Mouse (Mus musculus): ENCODE results near the gene Rai1.

- TF ChIP-seq POLR2A (IDR thresholded peaks at IDR 0.05; ENCODE audit: control insufficient read depth in 1 of 2, insufficient read depth in 1 of 2, low read depth in 1 of 2, low read length in 2 of 2, poor library complexity in 1 of 2) (no peak; a peak in 1 of 4 replicates), ZC3H11A (IDR thresholded peaks at IDR 0.05; ENCODE audit: low read depth, low read length) (no peak), ZNF384 (IDR thresholded peaks at IDR 0.05; ENCODE audit: low read depth, low read length) (peak; percentile 86), GATA1 (IDR thresholded peaks at IDR 0.05; ENCODE audit: low read depth, low read length) (0 out of 2 replicates have a peak, but pooled peaks have one; percentile 8), CTCF (IDR thresholded peaks at IDR 0.05 in 2 of 3, conservative IDR thresholded peaks at IDR 0.05 in 1 of 3; ENCODE audit: control insufficient read depth in 1 of 3, insufficient read depth in 1 of 3, low read depth in 2 of 3, low read length in 3 of 3, poor library complexity in 1 of 3, severe bottlenecking in 1 of 3) (no peak), TBP (IDR thresholded peaks at IDR 0.05; ENCODE audit: low read depth, low read length) (peak; percentile 60; the same call in 1 of the 2 replicates)
These were observed 114.8 kb downstream of the Rai1 start for GRCm38 (mm10) chr11:60219609-60220008.

Measured in MEL (cell line).